Mouse (Mus musculus) ES-E14 (cell line): ENCODE measurements around the gene Adad2. TPM values are rescaled to one million over a fixed set of nuclear protein-coding genes. Genes with fewer than 3 reads are reported as not detected.

Experiments used
- DNase-seq: peaks from one replicate; pipeline ENCODE4 v3.0.0-alpha.2; 2013; ENCODE audit warnings: low read depth, low spot score
- H3K27ac ChIP-seq: 2 replicates; pipeline ENCODE4 v1.5.1; 2012; ENCODE audit warnings: low read depth, mild to moderate bottlenecking, low read length, moderate library complexity, mixed read lengths; ENCODE audit not compliant: poor library complexity, insufficient read depth, severe bottlenecking
- H3K36me3 ChIP-seq: 2 replicates; pipeline ENCODE4 v1.6.1; 2012; ENCODE audit warnings: mild to moderate bottlenecking, low read length, moderate library complexity, mixed read lengths; ENCODE audit not compliant: control insufficient read depth, poor library complexity, insufficient read depth, severe bottlenecking
- H3K4me1 ChIP-seq, 2 experiments: fragments of 150-350 bp in 1 of 2; sonication (generic) in 1 of 2; 2 replicates each; pipeline ENCODE4 v1.6.1; 2012; ENCODE audit warnings: low read length in 2 of 2, mild to moderate bottlenecking in 1 of 2, mixed read lengths in 1 of 2; ENCODE audit not compliant: control insufficient read depth in 2 of 2, insufficient read depth in 2 of 2, poor library complexity in 1 of 2
- H3K4me3 ChIP-seq, 2 experiments: fragments of 150-350 bp in 1 of 2; sonication (generic) in 1 of 2; 2 replicates each; pipeline ENCODE4 v1.5.1; 2012; ENCODE audit warnings: low read length in 2 of 2, low read depth in 1 of 2, mild to moderate bottlenecking in 1 of 2, mixed read lengths in 1 of 2; ENCODE audit not compliant: insufficient read depth in 1 of 2, poor library complexity in 1 of 2, severe bottlenecking in 1 of 2
- H3K9ac ChIP-seq: 2 replicates; pipeline ENCODE4 v1.6.1; 2012; ENCODE audit warnings: low read depth, mild to moderate bottlenecking, low read length, mixed read lengths; ENCODE audit not compliant: poor library complexity, insufficient read depth, severe bottlenecking
- H3K9me3 ChIP-seq: fragments of 150-350 bp; sonication (generic); 2 replicates; pipeline ENCODE4 v1.6.1; 2012; ENCODE audit warnings: low read depth, mild to moderate bottlenecking, low read length; ENCODE audit not compliant: control insufficient read depth, insufficient read depth
- CHD2 ChIP-seq: IDR thresholded peaks from 2 replicates; pipeline ENCODE4 v1.6.1; 2014; ENCODE audit warnings: mild to moderate bottlenecking, low read depth, low read length, inconsistent platforms
- HCFC1 ChIP-seq: IDR thresholded peaks from 2 replicates; pipeline ENCODE4 v1.6.1; 2012; ENCODE audit warnings: low read length, inconsistent platforms, borderline replicate concordance; ENCODE audit not compliant: insufficient read depth
- MAFK ChIP-seq: IDR thresholded peaks from 2 replicates; pipeline ENCODE4 v1.6.1; 2014; ENCODE audit warnings: mild to moderate bottlenecking, low read depth, low read length, inconsistent platforms; ENCODE audit not compliant: insufficient read depth
- ZC3H11A ChIP-seq: IDR thresholded peaks from 2 replicates; pipeline ENCODE4 v1.6.1; 2012; ENCODE audit warnings: low read depth, mild to moderate bottlenecking, inconsistent platforms, low read length, borderline replicate concordance
- ZNF384 ChIP-seq: IDR thresholded peaks from 2 replicates; pipeline ENCODE4 v1.6.1; 2012; ENCODE audit warnings: low read depth, low read length, inconsistent platforms
- in situ Hi-C, 2 experiments: fragments of 600-800 bp; cut with MboI; formaldehyde crosslinking; loops; one replicate each; pipeline ENCODE4 v1.15.1; 2025; ENCODE audit warnings: low sequenced_read_pairs in 2 of 2, inconsistent platforms in 1 of 2; ENCODE audit not compliant: unreplicated experiment in 2 of 2
- total RNA-seq: library from RNA; depleted of rRNA; stranded (reverse); fragments of 300-350 nt; gene quantifications from 2 replicates; pipeline ENCODE4 v1.2.3, GENCODE M21; 2012

Gene Adad2
- total RNA-seq, 1 experiment: 6.8 TPM

DNA sequence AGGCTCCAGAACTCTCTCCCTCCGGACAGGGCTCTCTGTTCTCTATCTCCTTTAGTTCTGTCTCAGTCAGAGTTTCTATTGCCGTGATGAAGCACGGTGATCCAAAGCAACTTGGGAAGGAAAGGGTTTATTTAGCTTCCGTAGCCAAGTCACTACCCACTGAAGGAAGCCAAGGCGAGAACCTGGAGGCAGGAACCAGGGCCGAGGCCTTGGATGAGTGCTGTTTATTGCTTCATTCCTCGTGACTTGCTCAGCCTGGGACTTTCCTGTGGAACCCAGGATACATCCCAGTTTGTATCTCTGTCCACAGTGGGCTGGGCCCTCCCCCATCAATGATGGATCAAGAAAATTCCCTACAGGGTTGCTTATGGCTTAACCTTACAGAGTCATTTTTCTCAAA is 24.2 kb downstream of the Adad2 start:
- no peak overlapping the region for H3K4me3 ChIP-seq
- H3K9me3 ChIP-seq: no peaks in the 10 kb centered on the region
- H3K36me3 ChIP-seq: no peaks in the 10 kb centered on the region
- DNase-seq: no peak
- H3K9ac ChIP-seq: no peak overlapping the region
- no peak overlapping the region for H3K27ac ChIP-seq
- peaks cover 0 to 5% of the 10 kb centered on the region in 2 experiments; a peak in 1 of 4 replicates for H3K4me1 ChIP-seq
- TF ChIP-seq ZC3H11A: no peak
- TF ChIP-seq ZNF384: no peak
- TF ChIP-seq MAFK: no peak
- TF ChIP-seq HCFC1: no peak
- TF ChIP-seq CHD2: no peak
- in situ Hi-C loops: no loop called here

DNA sequence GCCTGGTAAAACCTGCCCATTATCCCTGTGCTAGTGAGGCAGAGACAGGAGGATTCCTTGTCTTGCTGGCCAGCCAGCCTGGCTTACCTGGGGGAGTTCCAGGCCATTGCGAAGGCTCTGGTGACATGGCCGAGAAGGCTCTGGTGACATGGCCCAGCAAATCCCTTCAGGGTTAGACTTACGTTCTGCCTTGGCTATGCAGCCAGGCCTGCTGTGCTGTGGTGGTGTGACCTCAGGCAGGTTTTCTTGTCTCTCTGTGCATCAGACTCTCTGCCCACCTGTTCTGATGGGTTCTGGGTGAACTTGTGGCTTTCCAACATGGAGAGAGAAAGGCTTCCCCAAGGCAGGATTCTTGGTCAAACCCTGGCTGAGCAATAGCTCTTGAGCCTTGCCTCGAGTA is 24.8 kb downstream of the Adad2 start:
- Histone ChIP-seq H3K4me3 (no peak overlapping the region), H3K9ac (no peak overlapping the region), H3K36me3 (no peaks in the 10 kb centered on the region), H3K27ac (no peak overlapping the region), H3K4me1 (peaks cover 0 to 5% of the 10 kb centered on the region in 2 experiments; a peak in 1 of 4 replicates), H3K9me3 (no peaks in the 10 kb centered on the region)
- TF ChIP-seq ZNF384: no peak
- no peak for TF ChIP-seq MAFK
- no peak for TF ChIP-seq ZC3H11A
- TF ChIP-seq HCFC1: no peak
- TF ChIP-seq CHD2: no peak
- DNase-seq: no peak
- in situ Hi-C loops: no loop called here

DNA sequence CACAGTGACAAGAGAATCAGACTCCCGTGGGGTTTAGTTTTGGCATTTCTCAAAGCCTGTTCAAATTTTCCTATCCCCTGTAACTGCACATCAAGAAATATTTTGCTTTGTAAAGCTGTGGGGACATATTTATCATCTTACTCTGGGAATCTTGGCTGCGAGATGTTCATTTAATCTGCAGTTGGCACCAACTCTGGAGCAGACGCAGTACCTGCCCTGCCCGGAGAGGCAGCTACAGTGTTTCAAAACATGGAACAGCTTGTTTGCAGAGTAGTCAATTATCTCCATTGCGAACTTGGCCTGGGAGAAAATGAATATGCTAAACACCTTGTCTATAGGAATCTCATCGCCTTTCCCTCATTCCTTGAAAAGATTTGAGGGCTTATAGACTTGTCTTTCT is 25.7 kb downstream of the Adad2 start:
- no peak for TF ChIP-seq ZC3H11A
- TF ChIP-seq MAFK: no peak
- TF ChIP-seq HCFC1: no peak
- TF ChIP-seq ZNF384: no peak
- no peak for TF ChIP-seq CHD2
- in situ Hi-C loops: no loop called here
- DNase-seq: no peak
- no peaks in the 10 kb centered on the region for H3K9me3 ChIP-seq
- no peak overlapping the region for H3K27ac ChIP-seq
- H3K4me3 ChIP-seq: no peak overlapping the region
- peaks cover 0 to 2% of the 10 kb centered on the region in 2 experiments; a peak in 1 of 4 replicates for H3K4me1 ChIP-seq
- no peak overlapping the region for H3K9ac ChIP-seq
- H3K36me3 ChIP-seq: no peaks in the 10 kb centered on the region

DNA sequence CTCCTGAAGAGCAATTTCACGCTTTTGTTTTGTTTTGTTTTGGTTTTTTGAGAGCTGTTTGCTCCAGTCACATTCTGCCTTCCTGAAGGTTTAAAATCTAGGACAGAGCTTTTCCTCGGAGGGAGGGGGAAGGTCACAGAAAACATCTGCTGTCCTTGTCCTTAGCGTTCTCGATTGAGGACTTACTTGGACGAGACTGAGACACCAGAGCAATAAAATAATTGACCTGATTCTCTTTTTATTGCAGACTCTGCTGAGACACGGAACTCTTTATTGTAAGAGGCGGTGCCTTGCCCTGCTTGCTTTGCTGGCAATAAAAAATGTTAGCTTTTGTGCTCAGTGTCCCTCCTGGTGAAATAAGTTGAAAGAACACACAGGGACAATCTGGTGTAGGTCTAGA is 27.3 kb downstream of the Adad2 start:
- no peak for TF ChIP-seq CHD2
- no peak for TF ChIP-seq HCFC1
- no peak for TF ChIP-seq ZNF384
- no peak for TF ChIP-seq MAFK
- no peak for TF ChIP-seq ZC3H11A
- Histone ChIP-seq H3K36me3 (no peaks in the 10 kb centered on the region), H3K4me1 (peaks cover 0 to 2% of the 10 kb centered on the region in 2 experiments; a peak in 1 of 4 replicates), H3K27ac (no peak overlapping the region), H3K9ac (no peak overlapping the region), H3K9me3 (no peaks in the 10 kb centered on the region), H3K4me3 (no peak overlapping the region)
- DNase-seq: no peak
- in situ Hi-C loops: no loop called here

DNA sequence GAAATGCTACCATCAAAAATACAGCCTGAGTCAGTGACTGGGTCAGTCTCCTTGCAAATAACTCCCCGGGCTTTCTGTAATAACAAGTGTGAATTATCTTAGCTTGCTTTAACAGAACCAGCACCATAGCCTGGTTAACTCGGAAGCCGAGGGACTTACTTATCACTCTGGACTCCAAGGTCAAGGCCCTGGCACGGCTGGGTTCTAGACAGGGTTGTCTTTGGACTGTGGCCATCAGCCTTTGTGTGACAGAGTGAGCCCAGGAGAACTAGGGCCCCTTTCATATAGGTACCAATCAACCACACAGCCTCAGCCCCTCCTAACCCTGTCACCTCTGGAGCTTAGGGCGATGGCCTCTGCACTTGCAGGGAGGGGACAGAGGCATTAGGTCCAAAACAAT is 28.5 kb downstream of the Adad2 start:
- H3K9ac ChIP-seq: no peak overlapping the region

More for the DNA sequence above, 28.5 kb downstream of the Adad2 start:
- TF ChIP-seq CHD2 (no peak), ZC3H11A (no peak), HCFC1 (no peak), MAFK (no peak), ZNF384 (no peak)
- Histone ChIP-seq H3K27ac (no peak overlapping the region), H3K36me3 (no peaks in the 10 kb centered on the region), H3K9me3 (no peaks in the 10 kb centered on the region), H3K4me1 (peaks cover 0 to 2% of the 10 kb centered on the region in 2 experiments; a peak in 1 of 4 replicates), H3K4me3 (no peak overlapping the region)
- in situ Hi-C loops: no loop called here
- DNase-seq: no peak
